18 mouse cellular contexts compared by ENCODE assay signal in the genomic region with DNA sequence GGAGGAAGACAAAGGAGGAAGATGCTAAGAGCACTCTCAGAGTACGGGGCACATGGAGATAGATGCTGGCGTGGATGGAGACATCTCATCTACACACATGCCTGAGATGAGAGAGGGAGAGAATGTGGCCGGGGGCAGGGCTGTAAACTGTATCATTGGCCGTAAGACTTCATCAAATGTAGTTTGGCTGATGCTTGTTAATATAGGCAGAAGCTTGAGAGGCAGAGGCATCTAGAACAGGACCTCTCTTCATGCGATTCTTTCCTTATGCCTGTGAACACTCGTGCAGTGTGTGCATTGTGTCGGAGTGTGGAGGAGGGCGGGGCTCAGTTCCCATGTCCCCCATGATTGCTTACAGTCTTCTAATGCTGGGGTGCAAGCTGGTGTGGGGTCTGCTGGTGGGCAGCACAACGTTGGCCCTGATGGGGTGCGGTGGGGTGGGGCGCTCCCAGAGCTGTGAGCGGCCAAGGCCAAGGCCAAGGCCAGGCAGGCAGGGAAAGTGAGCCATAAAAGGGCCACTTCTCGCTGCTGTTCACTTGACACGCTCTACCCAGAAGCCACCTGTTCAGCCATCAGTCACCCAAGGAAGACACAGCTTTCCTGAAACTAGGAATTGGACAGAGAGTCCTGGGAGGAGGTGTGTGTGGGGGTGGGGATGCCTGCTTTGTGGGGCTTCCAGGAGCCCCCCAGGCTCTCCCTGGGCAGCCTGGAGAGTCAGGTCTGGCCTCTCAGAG. TPM values are rescaled to one million over a fixed set of nuclear protein-coding genes. Genes with fewer than 3 reads are reported as not detected.
DNase-seq lines count a peak whose midpoint lies in the region; ATAC-seq and TF ChIP-seq lines count a peak whose summit lies in the region.
"Had no signal": no experiment of that assay in that cellular context is flagged by ENCODE, and none has a peak within 500 bp of the region (broad histone marks: within the 10 kb centered on the region; RNA-seq: fewer than 3 reads in every experiment).

No protein-coding gene starts in this region.

- H3K36me3 ChIP-seq in midbrain, embryonic 13.5 days, result no peaks in the 10 kb centered on the region
- H3K36me3 ChIP-seq in midbrain, embryonic 11.5 days (ENCODE audit: control insufficient read depth, insufficient read depth, low read length), result no peaks in the 10 kb centered on the region
- H3K36me3 ChIP-seq in limb, embryonic 10.5 days, result no peaks in the 10 kb centered on the region
- H3K36me3 ChIP-seq: forebrain, embryonic 12.5 days; liver, embryonic 15.5 days had no signal

- peak; percentile 65 for DNase-seq in gastrocnemius, adult 2 months
- no peak for DNase-seq in gastrocnemius, postnatal 10 days
- no peak for DNase-seq in midbrain, embryonic 11.5 days (ENCODE audit: low spot score, missing footprints)
- no peak for DNase-seq in limb, embryonic 10.5 days (ENCODE audit: low spot score)
- DNase-seq in testis, postnatal 14 days (ENCODE audit: low spot score), result no peak
- DNase-seq in left cerebral cortex, adult 2 months (ENCODE audit: extremely low spot score in 1 of 2, low spot score in 2 of 2), result no peak
- DNase-seq in cerebellum, adult 2 months, result no peak
- DNase-seq: cerebellum, postnatal 36 days; heart, adult 2 months; heart, postnatal 4 days; kidney, adult 11 months; kidney, postnatal 14 days; layer of hippocampus, adult 9-11 months; left cerebral cortex, postnatal 4 days; lung, postnatal 10 days had no signal

- H3K27ac ChIP-seq in gastrocnemius, adult 2 months, result peak overlapping the region; percentile 96
- H3K27ac ChIP-seq in midbrain, embryonic 13.5 days, result no peak overlapping the region
- H3K27ac ChIP-seq in midbrain, embryonic 11.5 days (ENCODE audit: low read depth, low read length), result no peak overlapping the region
- peak overlapping the region; percentile 54; the same call in 1 of the 2 replicates for H3K27ac ChIP-seq in limb, embryonic 10.5 days
- no peak overlapping the region for H3K27ac ChIP-seq in left cerebral cortex, adult 2 months
- no peak overlapping the region for H3K27ac ChIP-seq in cerebellum, adult 2 months (ENCODE audit: insufficient read depth, low read length)
- H3K27ac ChIP-seq: forebrain, embryonic 12.5 days; heart, adult 2 months; liver, embryonic 15.5 days had no signal

- H3K4me1 ChIP-seq in midbrain, embryonic 13.5 days (replicated peaks), result peaks cover 5% of the 10 kb centered on the region; the same call in 1 of the 2 replicates
- no peaks in the 10 kb centered on the region for H3K4me1 ChIP-seq in midbrain, embryonic 11.5 days (ENCODE audit: control insufficient read depth, insufficient read depth, low read length)
- peaks cover 41% of the 10 kb centered on the region for H3K4me1 ChIP-seq in limb, embryonic 10.5 days
- no peaks in the 10 kb centered on the region for H3K4me1 ChIP-seq in cerebellum, adult 2 months (ENCODE audit: control insufficient read depth, insufficient read depth, low read length)
- H3K4me1 ChIP-seq: forebrain, embryonic 12.5 days; liver, embryonic 15.5 days had no signal

- H3K4me2 ChIP-seq in midbrain, embryonic 13.5 days (replicated peaks), result no peak overlapping the region
- no peak overlapping the region for H3K4me2 ChIP-seq in midbrain, embryonic 11.5 days
- H3K4me2 ChIP-seq: forebrain, embryonic 12.5 days; liver, embryonic 15.5 days had no signal

- peak overlapping the region; percentile 65 for H3K4me3 ChIP-seq in gastrocnemius, adult 2 months
- H3K4me3 ChIP-seq in midbrain, embryonic 13.5 days (replicated peaks), result no peak overlapping the region
- no peak overlapping the region for H3K4me3 ChIP-seq in midbrain, embryonic 11.5 days (ENCODE audit: low read depth, low read length)
- no peak overlapping the region for H3K4me3 ChIP-seq in limb, embryonic 10.5 days
- no peak overlapping the region for H3K4me3 ChIP-seq in left cerebral cortex, adult 2 months
- H3K4me3 ChIP-seq in cerebellum, adult 2 months (replicated peaks; ENCODE audit: insufficient read depth, low read depth, low read length), result no peak overlapping the region
- H3K4me3 ChIP-seq: forebrain, embryonic 12.5 days; heart, adult 2 months; liver, embryonic 15.5 days had no signal

- no peak overlapping the region for H3K9ac ChIP-seq in midbrain, embryonic 13.5 days (replicated peaks)
- H3K9ac ChIP-seq in midbrain, embryonic 11.5 days (ENCODE audit: low read length), result no peak overlapping the region
- H3K9ac ChIP-seq: forebrain, embryonic 12.5 days; liver, embryonic 15.5 days had no signal

- 0 out of 2 replicates have a peak, but pooled peaks have one; percentile 25 for ATAC-seq in midbrain, embryonic 13.5 days
- ATAC-seq in midbrain, embryonic 11.5 days (ENCODE audit: low FRiP score), result no peak

- no peak for TF ChIP-seq POLR2A in cerebellum, adult 2 months (IDR thresholded peaks at IDR 0.05; ENCODE audit: borderline replicate concordance, insufficient read depth, low read length)

- intact Hi-C loops in gastrocnemius, adult 2 months (cut with DNase I), result loop anchor here (1.0 kb wide), 1 partner anchor 52 kb away; the partner anchor contains the start of gene Casz1
- intact Hi-C loops in left cerebral cortex, adult 2 months (cut with DNase I), result no loop called here

- H3K9me3 ChIP-seq in midbrain, embryonic 13.5 days, result no peaks in the 10 kb centered on the region
- H3K9me3 ChIP-seq in midbrain, embryonic 11.5 days (ENCODE audit: control insufficient read depth, low read length), result no peaks in the 10 kb centered on the region
- no peaks in the 10 kb centered on the region for H3K9me3 ChIP-seq in limb, embryonic 10.5 days (replicated peaks)
- H3K9me3 ChIP-seq: forebrain, embryonic 12.5 days; liver, embryonic 15.5 days had no signal

- WGBS in midbrain, embryonic 13.5 days, result 88% methylated on average over 14 of the region's 14 CpGs
- 87% methylated on average over 14 of the region's 14 CpGs for WGBS in midbrain, embryonic 11.5 days
- WGBS in limb, embryonic 10.5 days, result 86% methylated on average over 14 of the region's 14 CpGs
- WGBS in cerebellum, adult 2 months, result 76% methylated on average over 14 of the region's 14 CpGs

- no peak for TF ChIP-seq CTCF in gastrocnemius, adult 2 months (IDR thresholded peaks at IDR 0.05)
- no peak for TF ChIP-seq CTCF in left cerebral cortex, adult 2 months (IDR thresholded peaks at IDR 0.05)
- no peak for TF ChIP-seq CTCF in cerebellum, adult 2 months (IDR thresholded peaks at IDR 0.05; ENCODE audit: borderline replicate concordance, insufficient read depth, low read depth, low read length)

- peaks cover 20% of the 10 kb centered on the region for H3K27me3 ChIP-seq in midbrain, embryonic 13.5 days
- H3K27me3 ChIP-seq in midbrain, embryonic 11.5 days (ENCODE audit: control insufficient read depth, insufficient read depth, low read length), result peaks cover 5% of the 10 kb centered on the region; the same call in 1 of the 2 replicates
- H3K27me3 ChIP-seq in limb, embryonic 10.5 days (ENCODE audit: low read depth, poor library complexity, severe bottlenecking), result peaks cover 53% of the 10 kb centered on the region
- no peaks in the 10 kb centered on the region for H3K27me3 ChIP-seq in cerebellum, adult 2 months (ENCODE audit: control insufficient read depth, insufficient read depth, low read length)

RNA-seq across cellular contexts. Expression of gene Casz1, which starts 51.7 kb away (rescaled TPM):
- total RNA-seq in gastrocnemius, adult 2 months (2021), result 10 to 100 TPM; 31.2 to 41.3 TPM
- 10 to 100 TPM; 39.3 to 42.0 TPM for total RNA-seq in gastrocnemius, postnatal 10 days (2021)
- 2.7 and 3.8 TPM in 2 replicates for polyA plus RNA-seq in midbrain, embryonic 13.5 days (2015; fragmentation: Nextera tagmentation; extraction: Ambion mirVana)
- 1.6 TPM in 2 replicates for polyA plus RNA-seq in midbrain, embryonic 11.5 days (2014; fragmentation: Nextera tagmentation; extraction: Ambion mirVana)
- polyA plus RNA-seq in limb, embryonic 10.5 days (2016; fragmentation: Nextera tagmentation; extraction: Ambion mirVana), result 1.0 and 2.1 TPM in 2 replicates
- 1 to 10 TPM; 1.0 to 1.5 TPM for total RNA-seq in left cerebral cortex, adult 2 months (2021)
- 1.4 and 1.5 TPM in 2 replicates for polyA plus RNA-seq in cerebellum, adult 2 months (2012; rRNA removed)

Comparison
In these comparisons a context has a peak if more than half of its experiments do, and no peak if none do; other contexts are left out.
1. H3K27ac ChIP-seq: peak in gastrocnemius, adult 2 months (single experiment) and limb, embryonic 10.5 days (single experiment); none in midbrain, embryonic 13.5 days (single experiment), midbrain, embryonic 11.5 days (single experiment), left cerebral cortex, adult 2 months (single experiment) and cerebellum, adult 2 months (single experiment).